Mouse (Mus musculus) bone marrow macrophage, adult 2 months (primary cell): ENCODE results near the gene Pprc1.

ENCODE experiments used
- CTCF ChIP-seq: IDR thresholded peaks from 2 replicates; pipeline ENCODE4 v1.5.1; 2012; ENCODE audit warnings: low read depth, mild to moderate bottlenecking, low read length, moderate library complexity
- POLR2A ChIP-seq: IDR thresholded peaks from 2 replicates; pipeline ENCODE4 v1.6.1; 2012; ENCODE audit warnings: mild to moderate bottlenecking, low read depth, low read length, borderline replicate concordance

- TF ChIP-seq CTCF (no peak), POLR2A (no peak)
Observed at GRCm38 (mm10) chr19:46045696-46046311, 1.1 kb downstream of the Pprc1 start.
